Mouse (Mus musculus) retina, postnatal 1 day (tissue): ENCODE measurements around the gene Atp6v1g2.

Experiments
- DNase-seq: peaks from one replicate; pipeline ENCODE4 v3.0.0-alpha.2; 2012

Atp6v1g2 gene

GRCm38 (mm10) chr17:35233114-35233980, at the start of gene Atp6v1g2:
Gene Atp6v1g2, plus strand, starts transcription at chr17:35233660.
- no peak for DNase-seq

GRCm38 (mm10) chr17:35185639-35186611, 47.5 kb upstream of the Atp6v1g2 start:
- DNase-seq: peak; percentile 78

DNA sequence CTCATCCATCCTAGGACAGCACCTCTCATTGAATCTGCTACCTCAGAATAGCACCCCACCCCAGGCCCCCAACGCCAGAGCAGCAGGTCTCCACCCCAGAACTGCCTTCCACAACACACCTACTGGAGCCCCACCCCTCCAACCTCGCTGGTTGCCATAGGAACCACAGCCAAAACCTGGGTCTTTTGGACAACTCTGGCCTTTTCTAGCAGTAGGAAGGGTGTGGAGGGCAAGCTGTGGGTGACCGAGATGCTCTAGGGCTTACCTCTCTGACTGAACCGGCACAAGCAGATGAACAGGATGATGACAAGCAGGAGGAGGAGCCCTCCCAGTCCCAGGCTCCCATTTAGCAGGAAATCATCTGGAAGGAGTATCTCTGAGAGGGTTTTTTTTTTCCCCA, 46.8 kb upstream of the Atp6v1g2 start:
- DNase-seq: peak; percentile 47

DNA sequence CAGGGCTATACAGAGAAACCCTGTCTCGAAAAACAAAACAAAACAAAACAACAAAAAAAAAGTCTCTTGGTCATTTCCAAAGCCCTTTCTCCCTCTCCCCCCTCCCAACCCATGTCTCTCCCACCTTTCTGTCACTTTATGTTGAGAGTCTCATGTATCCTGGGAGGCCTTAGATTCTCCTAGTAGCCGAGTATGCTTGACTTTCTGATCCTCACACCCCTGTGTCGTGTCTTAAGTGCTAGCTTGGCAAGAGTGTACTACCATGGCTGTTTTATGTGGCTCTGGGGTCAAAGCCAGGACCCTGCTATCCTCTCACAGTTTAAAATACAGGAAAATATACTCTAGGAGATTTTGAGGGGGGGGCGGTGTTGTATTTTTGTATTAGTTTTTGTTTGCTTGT, 46.1 kb upstream of the Atp6v1g2 start:
- no peak for DNase-seq

GRCm38 (mm10) chr17:35187959-35188610, 45.4 kb upstream of the Atp6v1g2 start, which contains the start of gene Lst1:
Gene Lst1, minus strand, starts transcription at chr17:35188439.
- no peak for DNase-seq

DNA sequence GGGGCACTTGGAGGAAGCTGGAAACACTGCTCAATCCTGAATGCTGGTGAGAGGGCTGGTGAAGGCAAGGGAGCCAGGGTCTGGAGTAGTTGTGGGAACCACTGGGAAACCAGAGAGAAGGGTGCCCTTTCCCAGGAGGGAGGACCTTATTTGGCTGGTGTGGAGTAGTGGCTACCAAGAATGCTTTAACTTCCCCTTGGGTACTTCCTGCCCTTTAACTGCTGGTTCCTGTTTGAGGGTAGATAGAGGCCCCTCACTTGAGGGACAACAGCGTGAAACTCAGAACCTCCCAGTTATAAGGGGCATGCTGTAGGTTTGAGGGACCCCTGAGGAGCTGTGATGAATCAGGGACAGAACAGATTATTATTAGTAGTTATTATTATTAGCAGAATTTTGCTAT, 44.3 kb upstream of the Atp6v1g2 start:
- DNase-seq: no peak

- no peak for DNase-seq
These were observed 43.4 kb upstream of the Atp6v1g2 start for GRCm38 (mm10) chr17:35190096-35190495.

- DNase-seq: no peak
These were observed 41.7 kb upstream of the Atp6v1g2 start for GRCm38 (mm10) chr17:35191723-35192122.

GRCm38 (mm10) chr17:35192924-35193323, 40.5 kb upstream of the Atp6v1g2 start:
- no peak for DNase-seq

GRCm38 (mm10) chr17:35193881-35194843, 39.3 kb upstream of the Atp6v1g2 start, which contains the start of gene Ltb:
Gene Ltb, plus strand, starts transcription at chr17:35194439.
- no peak for DNase-seq

DNA sequence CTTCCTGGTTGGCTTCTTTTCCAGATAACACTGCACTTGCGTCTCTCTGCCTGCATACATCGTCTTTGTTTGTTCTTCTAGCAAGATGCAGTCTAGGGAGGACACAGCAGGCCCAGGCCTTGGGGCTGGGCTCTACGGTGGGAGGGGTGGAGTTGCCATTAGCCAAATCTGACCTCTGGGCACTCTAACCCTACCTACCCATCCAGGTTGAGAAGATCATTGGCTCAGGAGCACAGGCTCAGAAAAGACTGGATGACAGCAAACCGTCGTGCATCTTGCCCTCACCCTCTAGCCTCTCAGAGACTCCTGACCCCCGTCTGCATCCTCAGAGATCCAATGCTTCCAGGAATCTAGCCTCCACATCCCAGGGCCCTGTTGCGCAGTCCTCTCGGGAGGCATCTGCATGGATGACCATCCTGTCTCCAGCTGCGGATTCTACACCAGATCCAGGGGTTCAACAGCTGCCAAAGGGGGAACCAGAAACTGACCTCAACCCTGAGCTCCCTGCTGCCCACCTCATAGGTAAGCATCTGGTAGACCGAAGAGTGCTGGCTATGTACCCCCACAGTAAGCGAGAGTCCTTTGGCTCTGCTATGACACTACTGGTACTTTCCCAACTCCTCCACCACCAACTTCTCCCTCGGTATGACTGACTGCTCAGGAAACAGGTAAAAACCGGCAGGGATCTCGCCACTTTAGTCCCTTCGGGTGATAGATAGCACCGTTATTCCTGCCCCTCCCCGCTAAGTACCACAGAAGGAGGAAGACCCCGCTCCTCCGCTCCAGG, 38.4 kb upstream of the Atp6v1g2 start:
- DNase-seq: no peak

GRCm38 (mm10) chr17:35195631-35196320, 37.7 kb upstream of the Atp6v1g2 start:
- peak; percentile 88 for DNase-seq

GRCm38 (mm10) chr17:35196321-35196641, 37.2 kb upstream of the Atp6v1g2 start:
- no peak for DNase-seq

GRCm38 (mm10) chr17:35197126-35197525, 36.3 kb upstream of the Atp6v1g2 start:
- no peak for DNase-seq

- no peak for DNase-seq
These were observed 35.4 kb upstream of the Atp6v1g2 start for GRCm38 (mm10) chr17:35198029-35198428.

GRCm38 (mm10) chr17:35198946-35199345, 34.5 kb upstream of the Atp6v1g2 start:
- DNase-seq: no peak

DNA sequence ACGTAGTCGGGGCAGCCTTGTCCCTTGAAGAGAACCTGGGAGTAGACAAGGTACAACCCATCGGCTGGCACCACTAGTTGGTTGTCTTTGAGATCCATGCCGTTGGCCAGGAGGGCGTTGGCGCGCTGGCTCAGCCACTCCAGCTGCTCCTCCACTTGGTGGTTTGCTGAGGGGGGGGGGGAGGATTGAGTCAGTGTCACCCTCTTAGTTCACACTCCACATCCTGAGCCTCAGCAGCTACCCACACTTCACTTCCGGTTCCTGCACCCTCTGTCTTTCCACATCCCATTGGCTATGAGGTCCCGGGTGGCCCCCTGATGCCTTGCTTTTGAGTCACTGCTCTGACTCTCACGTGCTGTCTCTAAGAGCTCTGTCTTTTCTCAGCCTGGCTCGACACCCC, 33.1 kb upstream of the Atp6v1g2 start:
- no peak for DNase-seq

GRCm38 (mm10) chr17:35201128-35201527, 32.3 kb upstream of the Atp6v1g2 start:
- no peak for DNase-seq

DNA sequence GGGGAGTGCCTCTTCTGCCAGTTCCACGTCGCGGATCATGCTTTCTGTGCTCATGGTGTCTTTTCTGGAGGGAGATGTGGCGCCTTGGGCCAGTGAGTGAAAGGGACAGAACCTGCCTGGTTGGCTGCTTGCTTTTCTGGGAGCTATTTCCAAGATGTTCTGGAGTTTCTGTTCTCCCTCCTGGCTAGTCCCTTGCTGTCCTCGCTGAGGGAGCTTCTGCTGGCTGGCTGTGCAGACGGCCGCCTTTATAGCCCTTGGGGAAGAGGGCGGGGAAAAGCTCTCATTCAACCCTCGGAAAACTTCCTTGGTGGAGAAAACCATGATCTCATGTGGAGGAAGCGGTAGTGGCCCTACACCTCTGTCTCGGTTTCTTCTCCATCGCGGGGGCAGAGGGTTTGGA, 31.7 kb upstream of the Atp6v1g2 start, which contains the start of gene Tnf:
Tnf (minus strand) TSS at position 221 of the 400 bp plus-strand sequence.
- no peak for DNase-seq

DNA sequence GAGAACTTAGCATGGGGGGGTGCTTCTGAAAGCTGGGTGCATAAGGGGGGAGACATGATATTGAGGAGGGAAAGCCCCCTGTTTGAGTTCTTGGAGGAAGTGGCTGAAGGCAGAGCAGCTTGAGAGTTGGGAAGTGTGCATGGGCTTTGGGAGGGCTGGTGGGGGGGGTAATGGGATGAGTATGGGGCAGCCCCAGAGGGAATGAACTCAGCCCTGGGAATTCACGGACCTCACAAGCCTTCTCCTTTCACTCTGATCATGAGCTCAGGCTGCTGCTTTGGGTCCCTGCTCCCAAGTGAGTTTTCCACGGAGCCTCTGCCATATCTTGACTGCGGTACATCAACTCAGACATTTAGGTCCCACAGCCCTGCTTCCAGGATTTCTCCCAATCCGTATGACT, 31.0 kb upstream of the Atp6v1g2 start:
- no peak for DNase-seq
